Mouse (Mus musculus) MEL (cell line): ENCODE results near the gene Bpgm. TPM values are rescaled to one million over a fixed set of nuclear protein-coding genes. Genes with fewer than 3 reads are reported as not detected.

Experiments used
- DNase-seq: peaks from one replicate; pipeline ENCODE4 v3.0.0; 2011; ENCODE audit warnings: low read depth, low spot score
- H3K27ac ChIP-seq: 2 replicates; pipeline ENCODE4 v1.5.1; 2012; ENCODE audit warnings: low read depth, mild to moderate bottlenecking, control low read depth, low read length, moderate library complexity; ENCODE audit not compliant: control insufficient read depth
- H3K27me3 ChIP-seq, 2 experiments: fragments of 150-350 bp in 1 of 2; sonication (generic) in 1 of 2; 2 replicates each; pipeline ENCODE4 v1.6.1; 2012; ENCODE audit warnings: low read length in 2 of 2, mild to moderate bottlenecking in 2 of 2, improper control_type of control experiment in 1 of 2, moderate library complexity in 1 of 2; ENCODE audit not compliant: insufficient read depth in 2 of 2, control insufficient read depth in 1 of 2
- H3K36me3 ChIP-seq, 2 experiments: 2 replicates each; pipeline ENCODE4 v1.6.1; 2012 to 2014; ENCODE audit warnings: low read length in 2 of 2, improper control_type of control experiment in 1 of 2, inconsistent platforms in 1 of 2, mild to moderate bottlenecking in 1 of 2; ENCODE audit not compliant: insufficient read depth in 2 of 2, control insufficient read depth in 1 of 2
- H3K4me1 ChIP-seq, 2 experiments: fragments of 150-350 bp in 1 of 2; sonication (generic) in 1 of 2; 2 replicates each; pipeline ENCODE4 v1.6.1; 2012; ENCODE audit warnings: low read length in 2 of 2, improper control_type of control experiment in 1 of 2, mild to moderate bottlenecking in 1 of 2; ENCODE audit not compliant: insufficient read depth in 2 of 2, control insufficient read depth in 1 of 2
- H3K4me3 ChIP-seq, 2 experiments: fragments of 150-350 bp in 1 of 2; sonication (generic) in 1 of 2; 2 replicates each; pipeline ENCODE4 v1.5.1; 2012; ENCODE audit warnings: low read depth in 2 of 2, low read length in 2 of 2, mild to moderate bottlenecking in 2 of 2, moderate library complexity in 2 of 2, control low read depth in 1 of 2, improper control_type of control experiment in 1 of 2; ENCODE audit not compliant: control insufficient read depth in 1 of 2, insufficient read depth in 1 of 2
- H3K79me2 ChIP-seq: 2 replicates; pipeline ENCODE4 v1.6.1; 2012; ENCODE audit warnings: mild to moderate bottlenecking, low read length, moderate library complexity; ENCODE audit not compliant: control insufficient read depth, poor library complexity, insufficient read depth
- H3K9ac ChIP-seq: 2 replicates; pipeline ENCODE4 v1.6.1; 2012; ENCODE audit warnings: low read depth, mild to moderate bottlenecking, control low read depth, low read length, moderate library complexity; ENCODE audit not compliant: control insufficient read depth, poor library complexity, severe bottlenecking
- H3K9me3 ChIP-seq: fragments of 150-350 bp; sonication (generic); replicated peaks from 2 replicates; pipeline ENCODE4 v1.6.1; 2012; ENCODE audit warnings: mild to moderate bottlenecking, low read length, improper control_type of control experiment, moderate library complexity; ENCODE audit not compliant: insufficient read depth
- CHD1 ChIP-seq: IDR thresholded peaks from 2 replicates; pipeline ENCODE4 v1.6.1; 2012; ENCODE audit warnings: low read depth, mild to moderate bottlenecking, inconsistent platforms, low read length, improper control_type of control experiment
- CHD2 ChIP-seq: IDR thresholded peaks from 2 replicates; pipeline ENCODE4 v1.6.1; 2011; ENCODE audit warnings: low read length, improper control_type of control experiment
- CTCF ChIP-seq, 3 experiments: IDR thresholded peaks in 2 of 3; conservative IDR thresholded peaks in 1 of 3; 2 replicates each; pipeline ENCODE4 v1.5.1; 2011 to 2012; ENCODE audit warnings: low read length in 3 of 3, low read depth in 2 of 3, mild to moderate bottlenecking in 2 of 3, improper control_type of control experiment in 1 of 3, inconsistent platforms in 1 of 3, mixed read lengths in 1 of 3, moderate library complexity in 1 of 3; ENCODE audit not compliant: control insufficient read depth in 1 of 3, insufficient read depth in 1 of 3, poor library complexity in 1 of 3, severe bottlenecking in 1 of 3
- E2F4 ChIP-seq: IDR thresholded peaks from 2 replicates; pipeline ENCODE4 v1.6.1; 2011; ENCODE audit warnings: low read depth, low read length, improper control_type of control experiment, borderline replicate concordance
- ELF1 ChIP-seq: IDR thresholded peaks from 2 replicates; pipeline ENCODE4 v1.6.1; 2014; ENCODE audit warnings: low read depth, mild to moderate bottlenecking, inconsistent platforms, low read length, improper control_type of control experiment, moderate library complexity
- EP300 ChIP-seq, 2 experiments: IDR thresholded peaks; 2 replicates each; pipeline ENCODE4 v1.6.1; 2011; ENCODE audit warnings: improper control_type of control experiment in 2 of 2, low read length in 2 of 2, low read depth in 1 of 2, mild to moderate bottlenecking in 1 of 2
- ETS1 ChIP-seq: IDR thresholded peaks from 2 replicates; pipeline ENCODE4 v1.6.1; 2012; ENCODE audit warnings: low read depth, mild to moderate bottlenecking, inconsistent platforms, low read length, improper control_type of control experiment, moderate library complexity
- GABPA ChIP-seq: IDR thresholded peaks from 2 replicates; pipeline ENCODE4 v1.6.1; 2012; ENCODE audit warnings: low read depth, mild to moderate bottlenecking, inconsistent platforms, low read length, improper control_type of control experiment, moderate library complexity
- GATA1 ChIP-seq: IDR thresholded peaks from 2 replicates; pipeline ENCODE4 v1.6.1; 2011; ENCODE audit warnings: low read depth, low read length, improper control_type of control experiment
- JUND ChIP-seq: IDR thresholded peaks from 2 replicates; pipeline ENCODE4 v1.6.1; 2011; ENCODE audit warnings: low read depth, mild to moderate bottlenecking, improper control_type of control experiment, low read length
- KAT2A ChIP-seq: conservative IDR thresholded peaks from 2 replicates; pipeline ENCODE4 v1.6.1; 2012; ENCODE audit warnings: low read depth, low read length, improper control_type of control experiment, inconsistent platforms
- MAFK ChIP-seq: IDR thresholded peaks from 2 replicates; pipeline ENCODE4 v1.6.1; 2011; ENCODE audit warnings: low read depth, mild to moderate bottlenecking, low read length, improper control_type of control experiment, borderline replicate concordance
- MAX ChIP-seq: IDR thresholded peaks from 2 replicates; pipeline ENCODE4 v1.6.1; 2011; ENCODE audit warnings: low read length, improper control_type of control experiment
- MAZ ChIP-seq: IDR thresholded peaks from 2 replicates; pipeline ENCODE4 v1.6.1; 2012; ENCODE audit warnings: low read depth, mild to moderate bottlenecking, inconsistent platforms, low read length, improper control_type of control experiment
- MXI1 ChIP-seq: IDR thresholded peaks from 2 replicates; pipeline ENCODE4 v1.6.1; 2011; ENCODE audit warnings: mild to moderate bottlenecking, low read depth, low read length, improper control_type of control experiment
- MYB ChIP-seq: IDR thresholded peaks from 2 replicates; pipeline ENCODE4 v1.6.1; 2011; ENCODE audit warnings: mild to moderate bottlenecking, low read depth, low read length, improper control_type of control experiment
- MYC ChIP-seq: IDR thresholded peaks from 2 replicates; pipeline ENCODE4 v1.6.1; 2011; ENCODE audit warnings: low read depth, mild to moderate bottlenecking, low read length, improper control_type of control experiment, moderate library complexity
- POLR2A ChIP-seq, 2 experiments: IDR thresholded peaks; 2 replicates each; pipeline ENCODE4 v1.6.1; 2011 to 2012; ENCODE audit warnings: low read length in 2 of 2, mild to moderate bottlenecking in 2 of 2, control low read depth in 1 of 2, improper control_type of control experiment in 1 of 2, low read depth in 1 of 2, moderate library complexity in 1 of 2; ENCODE audit not compliant: control insufficient read depth in 1 of 2, insufficient read depth in 1 of 2, poor library complexity in 1 of 2
- POLR2AphosphoS5 ChIP-seq: IDR thresholded peaks from 2 replicates; pipeline ENCODE4 v1.6.1; 2012; ENCODE audit warnings: low read depth, borderline replicate concordance, mild to moderate bottlenecking, inconsistent platforms, low read length, moderate library complexity, mixed read lengths
- RCOR1 ChIP-seq: IDR thresholded peaks from 2 replicates; pipeline ENCODE4 v1.6.1; 2012; ENCODE audit warnings: low read depth, mild to moderate bottlenecking, inconsistent platforms, low read length, improper control_type of control experiment
- SIN3A ChIP-seq: IDR thresholded peaks from 2 replicates; pipeline ENCODE4 v1.6.1; 2012; ENCODE audit warnings: low read length, improper control_type of control experiment, inconsistent platforms
- SMC3 ChIP-seq: IDR thresholded peaks from 2 replicates; pipeline ENCODE4 v1.6.1; 2011; ENCODE audit warnings: low read depth, low read length, improper control_type of control experiment
- TBP ChIP-seq: IDR thresholded peaks from 2 replicates; pipeline ENCODE4 v1.8.0; 2011; ENCODE audit warnings: low read depth, low read length, improper control_type of control experiment
- UBTF ChIP-seq: IDR thresholded peaks from 2 replicates; pipeline ENCODE4 v1.6.1; 2012; ENCODE audit warnings: low read depth, mild to moderate bottlenecking, inconsistent platforms, low read length, improper control_type of control experiment, moderate library complexity, borderline replicate concordance; ENCODE audit not compliant: insufficient read depth
- USF1 ChIP-seq: IDR thresholded peaks from 2 replicates; pipeline ENCODE4 v1.6.1; 2014; ENCODE audit warnings: low read depth, mild to moderate bottlenecking, inconsistent platforms, low read length, improper control_type of control experiment, moderate library complexity
- USF2 ChIP-seq, 2 experiments: IDR thresholded peaks; 2 replicates each; pipeline ENCODE4 v1.6.1; 2011 to 2012; ENCODE audit warnings: improper control_type of control experiment in 2 of 2, low read length in 2 of 2, borderline replicate concordance in 1 of 2, inconsistent platforms in 1 of 2, low read depth in 1 of 2, mild to moderate bottlenecking in 1 of 2; ENCODE audit not compliant: insufficient read depth in 1 of 2
- ZC3H11A ChIP-seq: IDR thresholded peaks from 2 replicates; pipeline ENCODE4 v1.6.1; 2012; ENCODE audit warnings: low read depth, mild to moderate bottlenecking, inconsistent platforms, low read length, improper control_type of control experiment
- ZKSCAN1 ChIP-seq: IDR thresholded peaks from 2 replicates; pipeline ENCODE4 v1.6.1; 2012; ENCODE audit warnings: low read depth, mild to moderate bottlenecking, inconsistent platforms, low read length, improper control_type of control experiment, moderate library complexity
- polyA plus RNA-seq, 2 experiments: library from polyadenylated mRNA; stranded (reverse) in 1 of 2; unstranded in 1 of 2; fragments of >175 nt in 1 of 2; fragments of >200 nt in 1 of 2; gene quantifications; 2 replicates each; pipeline versions ENCODE4 v1.2.1 to v1.2.4; 2012; ENCODE audit warnings: low replicate concordance in 2 of 2, low read depth in 1 of 2; ENCODE audit not compliant: insufficient read length in 2 of 2, insufficient read depth in 1 of 2, missing spikeins in 1 of 2
- total RNA-seq: library from RNA; depleted of rRNA; stranded (reverse); fragments of 300-350 nt; gene quantifications from 2 replicates; pipeline ENCODE4 v1.2.3, GENCODE M21; 2012

Gene Bpgm
- total and polyA plus RNA-seq, 3 experiments: 11.1 to 14.1 TPM; not detected in 1

GRCm38 (mm10) chr6:34478677-34479360, 2.8 kb downstream of the Bpgm start:
- no peak overlapping the region for H3K4me3 ChIP-seq
- no peaks in the 10 kb centered on the region for H3K27me3 ChIP-seq
- no peak overlapping the region for H3K9ac ChIP-seq
- H3K4me1 ChIP-seq: peaks cover 8 to 17% of the 10 kb centered on the region in 2 experiments
- no peak for DNase-seq
- H3K9me3 ChIP-seq: no peaks in the 10 kb centered on the region
- H3K79me2 ChIP-seq: no peaks in the 10 kb centered on the region; the same call in 1 of the 2 replicates
- TF ChIP-seq GATA1 (no peak), USF1 (no peak), UBTF (no peak), POLR2AphosphoS5 (no peak), CHD1 (no peak), RCOR1 (no peak), MAX (no peak), SIN3A (no peak), KAT2A (no peak), USF2 (IDR thresholded peaks at IDR 0.05; ENCODE audit: borderline replicate concordance in 1 of 2, insufficient read depth in 1 of 2, low read depth in 1 of 2, low read length in 2 of 2) (no peak), MYB (no peak), MYC (no peak), TBP (no peak), ZC3H11A (no peak), JUND (no peak), ETS1 (no peak), SMC3 (no peak), ZKSCAN1 (no peak), GABPA (no peak)
- TF ChIP-seq, all 39 proteins: peak for 0
- Histone ChIP-seq H3K36me3 (peaks cover 0 to 13% of the 10 kb centered on the region in 2 experiments; a peak in 2 of 4 replicates), H3K27ac (no peak overlapping the region)

- no peak for TF ChIP-seq MAZ
- no peak for TF ChIP-seq CTCF (IDR thresholded peaks at IDR 0.05 in 2 of 3, conservative IDR thresholded peaks at IDR 0.05 in 1 of 3; ENCODE audit: control insufficient read depth in 1 of 3, insufficient read depth in 1 of 3, low read depth in 2 of 3, low read length in 3 of 3, poor library complexity in 1 of 3, severe bottlenecking in 1 of 3)
- TF ChIP-seq KAT2A: no peak
- TF ChIP-seq POLR2AphosphoS5: no peak
- TF ChIP-seq POLR2A (IDR thresholded peaks at IDR 0.05; ENCODE audit: control insufficient read depth in 1 of 2, insufficient read depth in 1 of 2, low read depth in 1 of 2, low read length in 2 of 2, poor library complexity in 1 of 2): no peak
- TF ChIP-seq MXI1: no peak
- TF ChIP-seq EP300 (IDR thresholded peaks at IDR 0.05; ENCODE audit: low read depth in 1 of 2, low read length in 2 of 2): no peak
- TF ChIP-seq ZC3H11A: no peak
- TF ChIP-seq ELF1: no peak
- TF ChIP-seq ZKSCAN1: no peak
- no peak for TF ChIP-seq E2F4
- TF ChIP-seq CHD2: no peak
- no peak for TF ChIP-seq USF2 (IDR thresholded peaks at IDR 0.05; ENCODE audit: borderline replicate concordance in 1 of 2, insufficient read depth in 1 of 2, low read depth in 1 of 2, low read length in 2 of 2)
- no peak for TF ChIP-seq MAFK
- DNase-seq: no peak
- Histone ChIP-seq H3K36me3 (peaks cover 0 to 13% of the 10 kb centered on the region in 2 experiments; a peak in 2 of 4 replicates), H3K9ac (no peak overlapping the region), H3K27me3 (no peaks in the 10 kb centered on the region), H3K79me2 (no peaks in the 10 kb centered on the region; the same call in 1 of the 2 replicates), H3K4me1 (peaks cover 7 to 17% of the 10 kb centered on the region in 2 experiments), H3K9me3 (no peaks in the 10 kb centered on the region), H3K4me3 (no peak overlapping the region), H3K27ac (no peak overlapping the region)
Measured at GRCm38 (mm10) chr6:34479531-34479930, 3.5 kb downstream of the Bpgm start.
